Mouse (Mus musculus) urinary bladder, postnatal 14 days (tissue): Measurements from ENCODE around the gene Gk5.
"Not testable (repeated sequence)": the region's sequence is repeated elsewhere in the genome, so short reads cannot be mapped to it uniquely, and the experiment has no call there.

ENCODE experiments used
- DNase-seq: peaks from one replicate; pipeline ENCODE4 v3.0.0; 2021; ENCODE audit warnings: low spot score

Gene Gk5

DNA sequence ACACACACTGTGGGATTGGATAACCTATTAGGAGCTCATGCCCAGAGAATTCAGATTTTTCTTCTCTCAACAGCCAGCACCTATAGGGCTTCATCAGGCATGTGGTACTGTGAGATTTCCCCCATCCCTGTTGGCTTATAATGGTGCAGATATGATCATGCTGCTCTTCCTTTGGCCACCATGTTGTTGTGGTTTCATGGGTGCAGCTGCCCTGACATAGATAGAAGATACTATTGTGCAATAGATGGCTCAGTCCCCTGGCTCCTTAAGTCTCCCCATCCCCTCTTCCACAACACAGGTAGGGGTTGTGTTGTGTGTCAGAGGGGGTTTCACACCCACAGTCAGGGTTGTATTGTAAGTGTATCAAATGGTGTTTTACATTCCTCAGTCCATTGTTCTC lies 25.7 kb downstream of the Gk5 start:
- no peak for DNase-seq

GRCm38 (mm10) chr9:96152801-96153200 lies 33.6 kb downstream of the Gk5 start:
- DNase-seq, result no peak

DNA sequence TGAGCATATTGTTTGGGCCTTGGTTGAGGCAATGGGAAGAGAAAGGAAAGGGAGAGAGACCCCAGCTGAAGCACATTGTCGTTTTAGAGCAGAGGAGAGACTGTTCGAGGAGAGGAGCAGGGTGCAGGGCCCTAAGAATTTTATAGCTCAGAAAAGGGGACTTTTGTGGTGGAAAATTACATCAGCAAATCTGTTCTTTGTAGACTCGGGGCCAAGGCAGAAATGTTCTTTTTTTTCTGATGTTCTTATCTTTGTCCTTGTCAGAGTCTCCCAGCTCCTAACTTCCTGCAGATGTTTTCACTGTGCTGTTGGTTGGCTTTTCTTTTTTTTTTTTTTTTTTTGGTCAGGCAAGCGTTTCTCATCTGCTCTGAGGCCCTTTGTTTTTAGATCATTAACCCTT lies 39.3 kb downstream of the Gk5 start:
- no peak for DNase-seq

DNA sequence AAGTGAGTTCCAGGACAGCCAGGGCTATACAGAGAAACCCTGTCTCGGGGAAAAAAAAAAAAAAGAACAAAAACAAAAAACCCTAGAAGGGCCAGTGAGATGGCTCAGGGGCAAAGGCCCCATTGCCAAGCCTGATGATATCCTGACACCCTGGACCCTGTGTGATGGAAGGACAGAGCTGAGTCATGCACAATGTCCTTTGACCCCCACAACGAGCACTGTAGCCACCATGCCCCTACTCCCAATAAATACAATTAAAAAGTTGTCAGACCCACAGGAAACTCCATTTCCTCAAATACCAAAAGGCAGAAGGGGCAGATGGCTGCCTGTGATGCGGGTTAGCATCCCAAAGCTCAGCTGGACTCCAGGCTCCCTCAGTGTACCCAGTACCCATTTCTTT lies 39.9 kb downstream of the Gk5 start:
- DNase-seq, result no peak

GRCm38 (mm10) chr9:96160767-96161166 lies 41.6 kb downstream of the Gk5 start:
- DNase-seq, result no peak

DNA sequence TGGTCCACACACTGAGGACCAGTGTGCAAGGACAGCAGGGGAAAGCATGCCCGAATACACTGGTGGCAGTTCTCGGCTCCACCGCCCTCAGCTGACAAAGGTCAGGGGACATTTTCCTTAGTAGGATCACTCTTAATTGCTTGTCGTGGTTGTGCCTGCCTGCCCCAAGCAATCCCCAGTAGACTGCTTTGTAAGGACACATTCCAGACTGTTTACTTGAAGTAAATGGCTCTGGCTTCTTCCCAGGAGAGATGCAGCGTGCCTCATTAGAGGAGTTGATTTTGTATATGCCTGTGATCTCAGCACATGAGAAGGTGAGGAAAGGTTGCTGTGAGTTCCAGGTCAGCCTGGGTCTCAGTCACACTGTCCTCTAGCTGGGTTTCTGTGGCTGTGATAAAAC lies 43.3 kb downstream of the Gk5 start:
- no peak for DNase-seq

DNA sequence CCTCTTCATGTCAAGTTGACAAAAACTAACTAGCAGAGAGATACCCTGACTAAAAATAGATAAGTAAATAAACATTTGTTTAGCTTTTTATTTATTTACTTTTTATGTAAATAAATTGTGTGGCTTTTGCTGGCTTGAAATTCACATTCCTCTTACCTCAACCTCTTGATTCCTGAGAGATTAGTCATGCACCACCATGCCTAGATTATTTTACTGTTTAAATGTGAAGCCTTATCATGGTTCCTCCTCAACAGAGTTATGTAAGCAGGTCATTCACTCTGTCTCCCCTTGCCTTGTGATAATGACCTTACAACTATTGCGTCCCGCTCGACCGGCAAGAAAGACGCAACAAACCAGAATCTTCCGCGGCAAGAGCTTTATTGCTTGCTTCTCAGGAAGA lies 44.3 kb downstream of the Gk5 start:
- no peak for DNase-seq

- DNase-seq, result not testable (repeated sequence)
These were observed 44.8 kb downstream of the Gk5 start for GRCm38 (mm10) chr9:96163983-96164382.

- DNase-seq, result peak; percentile 65
These were observed 48.0 kb downstream of the Gk5 start for GRCm38 (mm10) chr9:96167168-96167585.

GRCm38 (mm10) chr9:96170600-96170999 lies 51.4 kb downstream of the Gk5 start:
- no peak for DNase-seq

DNA sequence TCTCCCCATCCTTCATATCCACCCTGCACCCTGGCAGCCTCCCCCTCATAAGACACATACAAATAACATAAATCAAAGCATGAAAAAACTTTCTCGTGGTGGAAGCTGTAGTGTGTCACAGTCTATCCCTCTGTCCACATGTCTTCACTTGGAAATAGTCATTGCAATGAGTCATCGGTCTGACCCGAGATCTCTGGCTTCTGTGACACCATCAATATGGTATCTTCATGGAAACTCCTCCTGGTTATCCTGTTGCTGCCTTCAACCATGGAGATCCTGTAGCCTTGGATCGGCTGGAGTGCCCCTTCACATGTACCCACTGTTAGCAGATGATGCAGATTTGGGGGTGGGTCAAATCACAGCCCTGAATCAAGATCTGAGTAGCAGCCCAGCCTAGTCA lies 65.7 kb downstream of the Gk5 start:
- DNase-seq, result no peak

DNA sequence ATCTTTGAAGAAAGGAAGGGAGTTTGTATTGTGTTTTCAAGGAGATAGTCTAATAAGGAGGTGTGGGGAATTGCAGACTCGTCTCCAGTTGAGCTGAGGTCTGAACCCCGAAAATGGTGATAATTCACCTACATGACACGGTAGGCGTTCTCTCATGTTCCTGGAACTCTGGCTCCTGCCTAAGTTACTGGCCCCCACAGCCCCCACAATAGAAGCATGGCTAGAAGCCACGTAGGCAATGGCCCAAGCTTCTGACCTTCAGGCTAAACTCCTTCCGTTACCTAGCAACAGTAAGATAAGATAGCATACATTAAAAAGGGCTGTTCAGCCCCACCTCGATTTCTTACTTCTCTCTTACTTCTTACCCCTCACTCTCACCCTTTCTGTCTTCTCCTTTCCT lies 67.5 kb downstream of the Gk5 start:
- no peak for DNase-seq

GRCm38 (mm10) chr9:96195885-96196622 lies 76.9 kb downstream of the Gk5 start, which contains the start of gene Tfdp2:
Gene Tfdp2, plus strand, starts transcription at chr9:96196275.
- peak; percentile 88 for DNase-seq

- peak; percentile 41 for DNase-seq
These were observed 77.5 kb downstream of the Gk5 start for GRCm38 (mm10) chr9:96196636-96197181.

DNA sequence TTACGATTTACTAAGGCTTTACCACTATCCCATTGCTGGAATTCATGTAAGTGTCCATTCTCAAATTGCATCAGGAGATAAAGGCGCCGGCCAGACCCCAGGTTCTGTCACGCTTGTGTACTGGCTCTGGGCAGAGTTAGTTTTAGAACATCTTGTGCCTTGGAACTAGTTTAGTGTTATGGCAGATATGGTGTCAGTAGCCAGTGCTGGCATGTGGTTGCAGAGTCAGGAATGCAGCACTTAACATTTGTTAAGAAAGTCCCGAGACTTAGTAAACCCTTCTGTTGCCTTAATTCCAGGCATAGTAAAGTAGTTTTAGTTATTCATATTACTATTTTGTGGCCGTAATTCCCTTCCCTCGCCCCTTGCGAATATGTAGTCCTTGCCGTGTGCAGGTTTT lies 78.6 kb downstream of the Gk5 start:
- peak; percentile 11 for DNase-seq

DNA sequence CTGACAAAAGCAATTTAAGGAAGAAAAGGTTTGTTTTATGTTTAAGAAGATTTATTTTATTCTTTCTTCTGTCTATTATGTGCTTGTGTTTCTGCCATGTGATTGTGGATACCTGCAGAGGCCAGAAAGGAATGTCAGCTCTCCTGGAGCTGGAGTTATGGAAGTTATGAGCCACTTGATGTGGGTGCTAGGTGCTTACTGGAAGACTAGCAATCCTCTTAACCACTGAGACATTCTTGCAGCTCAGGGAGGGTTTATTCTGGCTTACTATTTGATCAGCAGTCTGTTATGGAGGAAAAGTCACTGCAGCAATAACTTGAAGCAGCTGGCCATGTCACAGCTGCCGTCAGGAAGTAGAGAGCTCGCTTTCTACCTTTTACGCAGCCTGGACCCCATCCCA lies 84.5 kb downstream of the Gk5 start:
- DNase-seq, result no peak

- DNase-seq, result no peak
These were observed 88.3 kb downstream of the Gk5 start for GRCm38 (mm10) chr9:96207428-96207827.

GRCm38 (mm10) chr9:96213036-96213645 lies 94.0 kb downstream of the Gk5 start:
- no peak for DNase-seq

DNA sequence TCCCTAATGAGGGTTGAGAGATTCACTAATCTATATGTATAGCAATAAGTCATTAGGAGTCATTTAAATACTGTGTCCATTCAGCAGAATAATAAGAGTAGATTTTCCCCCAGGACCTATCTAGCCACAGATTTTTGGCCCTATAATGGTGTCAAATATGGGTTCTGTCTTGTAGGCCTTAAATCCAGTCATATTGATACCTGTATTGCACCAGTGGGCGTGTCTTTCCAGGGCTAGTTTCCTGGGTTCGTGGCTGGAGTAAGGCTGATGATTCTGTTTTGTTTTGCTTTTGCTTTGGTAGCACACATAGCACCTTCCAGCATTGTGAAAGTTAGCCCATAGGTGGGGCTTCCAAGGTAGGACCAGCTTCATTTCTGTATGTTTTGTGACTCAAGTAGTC lies 95.0 kb downstream of the Gk5 start:
- no peak for DNase-seq

GRCm38 (mm10) chr9:96217299-96217698 lies 98.1 kb downstream of the Gk5 start:
- no peak for DNase-seq

- no peak for DNase-seq
These were observed 98.6 kb downstream of the Gk5 start for GRCm38 (mm10) chr9:96217799-96218198.

DNA sequence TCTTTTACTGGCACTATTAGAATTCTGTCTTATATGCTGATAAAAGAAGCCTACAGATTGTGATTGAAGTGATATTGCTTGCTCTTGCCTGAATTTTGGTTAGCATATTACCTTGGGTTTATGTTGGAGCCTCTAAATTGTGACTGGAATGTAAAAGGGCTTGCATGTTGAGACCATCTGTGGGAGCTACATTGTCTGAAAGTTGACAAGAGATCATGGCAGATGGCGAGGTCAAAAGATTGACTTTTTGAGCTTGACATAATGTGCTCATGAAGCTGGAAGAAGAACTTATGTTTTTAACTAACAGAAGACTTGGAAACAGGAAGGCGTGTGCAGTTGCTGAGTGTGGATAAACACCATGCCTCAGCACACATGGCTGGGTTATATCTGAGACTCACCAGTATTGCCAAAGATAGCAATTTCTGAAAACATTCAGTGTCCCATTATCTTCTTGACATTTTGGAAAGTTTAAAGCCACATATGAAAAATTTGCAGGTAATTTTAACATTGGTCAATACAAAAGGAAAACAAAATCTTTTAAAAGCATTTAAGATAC lies 100.0 kb downstream of the Gk5 start:
- no peak for DNase-seq

DNA sequence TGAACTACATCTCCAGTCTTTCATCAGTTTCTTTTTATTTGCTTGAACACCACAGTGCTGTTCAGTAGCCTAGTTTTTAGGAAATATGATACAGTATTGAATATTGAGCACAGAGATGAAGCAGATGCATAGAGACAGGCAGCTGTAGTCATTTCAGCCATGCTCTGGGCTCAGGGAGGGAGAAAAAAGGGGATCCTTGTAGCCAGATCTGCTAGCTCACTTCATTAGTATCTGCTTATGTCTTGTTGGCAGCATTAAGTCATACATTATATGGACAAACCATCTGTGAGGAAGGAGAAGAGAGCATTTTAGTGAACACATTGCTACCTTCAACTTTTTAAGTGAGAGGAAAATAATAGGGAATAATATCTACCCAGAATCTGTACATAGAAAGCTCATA lies 101.3 kb downstream of the Gk5 start:
- DNase-seq, result no peak
